ENCODE assay signal across 8 mouse cellular contexts in the genomic region with DNA sequence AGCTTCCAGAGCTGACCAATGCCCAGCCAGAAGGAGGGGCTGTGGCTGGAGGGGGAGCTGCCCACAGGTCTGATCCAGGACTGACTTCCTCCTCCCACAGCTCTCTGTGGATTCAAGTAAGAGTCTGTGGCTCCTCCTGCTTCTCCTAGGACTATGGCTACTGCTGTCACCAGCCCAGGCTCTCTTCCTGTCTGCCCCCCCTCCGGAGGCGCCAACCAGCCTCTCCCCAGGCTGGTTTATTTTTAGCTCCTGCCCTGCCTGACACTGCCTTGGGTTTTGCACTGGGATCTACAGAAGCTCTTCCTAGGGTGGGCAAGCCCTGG. TPM values are rescaled to one million over a fixed set of nuclear protein-coding genes. Genes with fewer than 3 reads are reported as not detected.
DNase-seq lines count a peak whose midpoint lies in the region; ATAC-seq and TF ChIP-seq lines count a peak whose summit lies in the region.

No protein-coding gene starts in this region.

- no peak overlapping the region for H3K4me3 ChIP-seq in embryonic facial prominence, embryonic 14.5 days (ENCODE audit: low read depth, low read length)
- H3K4me3 ChIP-seq in hindbrain, postnatal 0 days (ENCODE audit: low read length): no peak overlapping the region
- H3K4me3 ChIP-seq in liver, embryonic 14.5 days (ENCODE audit: insufficient read depth in 1 of 2, low read depth in 2 of 2, low read length in 2 of 2): no peak overlapping the region
- no peak overlapping the region for H3K4me3 ChIP-seq in stomach, embryonic 16.5 days (replicated peaks; ENCODE audit: low read length)
- H3K4me3 ChIP-seq in midbrain, embryonic 15.5 days: no peak overlapping the region

- no peak overlapping the region for H3K4me2 ChIP-seq in embryonic facial prominence, embryonic 14.5 days (ENCODE audit: low read depth, low read length)
- H3K4me2 ChIP-seq in hindbrain, postnatal 0 days (ENCODE audit: low read depth, low read length): no peak overlapping the region
- no peak overlapping the region for H3K4me2 ChIP-seq in liver, embryonic 14.5 days (ENCODE audit: low read depth)
- no peak overlapping the region for H3K4me2 ChIP-seq in stomach, embryonic 16.5 days (ENCODE audit: low read depth, low read length)
- H3K4me2 ChIP-seq in midbrain, embryonic 15.5 days: no peak overlapping the region

- H3K4me1 ChIP-seq in embryonic facial prominence, embryonic 14.5 days (ENCODE audit: control insufficient read depth, insufficient read depth, low read length): peaks cover 34% of the 10 kb centered on the region
- H3K4me1 ChIP-seq in hindbrain, postnatal 0 days (ENCODE audit: insufficient read depth, low read length): peaks cover 3% of the 10 kb centered on the region; the same call in 1 of the 2 replicates
- H3K4me1 ChIP-seq in liver, embryonic 14.5 days (replicated peaks; ENCODE audit: control insufficient read depth in 2 of 2, insufficient read depth in 2 of 2, low read length in 1 of 2): peaks cover 0 to 20% of the 10 kb centered on the region in 2 experiments; a peak in 2 of 4 replicates
- H3K4me1 ChIP-seq in stomach, embryonic 16.5 days (ENCODE audit: control insufficient read depth, insufficient read depth, low read length): peaks cover 29% of the 10 kb centered on the region
- peaks cover 4% of the 10 kb centered on the region; the same call in 1 of the 2 replicates for H3K4me1 ChIP-seq in midbrain, embryonic 15.5 days

- whole genome bisulfite sequencing in embryonic facial prominence, embryonic 14.5 days: 37% methylated on average over 2 of the region's 2 CpGs
- WGBS in hindbrain, postnatal 0 days: 75% methylated on average over 2 of the region's 2 CpGs
- WGBS in liver, embryonic 14.5 days (ENCODE audit: insufficient replicate concordance): 3% methylated on average over 2 of the region's 2 CpGs
- WGBS in stomach, embryonic 16.5 days: 21% methylated on average over 2 of the region's 2 CpGs
- WGBS in midbrain, embryonic 15.5 days: 91% methylated on average over 2 of the region's 2 CpGs

- H3K27ac ChIP-seq in embryonic facial prominence, embryonic 14.5 days (replicated peaks; ENCODE audit: low read depth, low read length): peak overlapping the region; percentile 54
- no peak overlapping the region for H3K27ac ChIP-seq in hindbrain, postnatal 0 days
- no peak overlapping the region for H3K27ac ChIP-seq in liver, embryonic 14.5 days
- H3K27ac ChIP-seq in stomach, embryonic 16.5 days (ENCODE audit: low read length): peak overlapping the region; percentile 80
- no peak overlapping the region for H3K27ac ChIP-seq in midbrain, embryonic 15.5 days

- H3K27me3 ChIP-seq in embryonic facial prominence, embryonic 14.5 days (replicated peaks; ENCODE audit: control insufficient read depth, insufficient read depth, low read length): no peaks in the 10 kb centered on the region
- no peaks in the 10 kb centered on the region for H3K27me3 ChIP-seq in hindbrain, postnatal 0 days (ENCODE audit: insufficient read depth, low read length)
- H3K27me3 ChIP-seq in liver, embryonic 14.5 days (ENCODE audit: control insufficient read depth, insufficient read depth, low read length): no peaks in the 10 kb centered on the region
- H3K27me3 ChIP-seq in stomach, embryonic 16.5 days (ENCODE audit: control insufficient read depth, insufficient read depth, low read length): no peaks in the 10 kb centered on the region
- H3K27me3 ChIP-seq in midbrain, embryonic 15.5 days (replicated peaks): no peaks in the 10 kb centered on the region

- peak; percentile 54 for ATAC-seq in embryonic facial prominence, embryonic 14.5 days (ENCODE audit: low read depth)
- peak; percentile 22; the same call in 1 of the 2 replicates for ATAC-seq in hindbrain, postnatal 0 days
- peak; percentile 68; the same call in 1 of the 2 replicates for ATAC-seq in liver, embryonic 14.5 days (ENCODE audit: insufficient read depth)
- peak; percentile 81 for ATAC-seq in stomach, embryonic 16.5 days (ENCODE audit: insufficient read depth, low FRiP score)
- no peak; the same call in 1 of the 2 replicates for ATAC-seq in midbrain, embryonic 15.5 days (replicated peaks)

- DNase-seq in embryo, embryonic 10 days (ENCODE audit: low spot score): peak; percentile 16
- no peak for DNase-seq in embryo, embryonic 10.5 days (ENCODE audit: low spot score)
- DNase-seq in embryonic facial prominence, embryonic 14.5 days (ENCODE audit: low spot score): peak; percentile 71
- DNase-seq in hindbrain, postnatal 0 days (ENCODE audit: low spot score): no peak
- DNase-seq in liver, embryonic 14.5 days (ENCODE audit: low read depth in 3 of 3, low spot score in 3 of 3): no peak
- no peak for DNase-seq in thymus, postnatal 25 days

- no peaks in the 10 kb centered on the region for H3K9me3 ChIP-seq in embryonic facial prominence, embryonic 14.5 days (ENCODE audit: control insufficient read depth, low read length)
- H3K9me3 ChIP-seq in hindbrain, postnatal 0 days (ENCODE audit: low read length): no peaks in the 10 kb centered on the region
- no peaks in the 10 kb centered on the region for H3K9me3 ChIP-seq in liver, embryonic 14.5 days (ENCODE audit: control insufficient read depth, low read length)
- H3K9me3 ChIP-seq in stomach, embryonic 16.5 days (replicated peaks; ENCODE audit: control insufficient read depth, low read length): no peaks in the 10 kb centered on the region
- no peaks in the 10 kb centered on the region for H3K9me3 ChIP-seq in midbrain, embryonic 15.5 days

- no peak overlapping the region for H3K9ac ChIP-seq in embryonic facial prominence, embryonic 14.5 days (ENCODE audit: low read depth, low read length)
- H3K9ac ChIP-seq in hindbrain, postnatal 0 days (replicated peaks; ENCODE audit: low read length): no peak overlapping the region
- no peak overlapping the region for H3K9ac ChIP-seq in liver, embryonic 14.5 days (replicated peaks)
- H3K9ac ChIP-seq in stomach, embryonic 16.5 days (ENCODE audit: low read length): no peak overlapping the region
- no peak overlapping the region for H3K9ac ChIP-seq in midbrain, embryonic 15.5 days

- no peak for TF ChIP-seq EP300 in liver, embryonic 14.5 days (IDR thresholded peaks at IDR 0.05; ENCODE audit: low read depth)

- H3K36me3 ChIP-seq in embryonic facial prominence, embryonic 14.5 days (ENCODE audit: control insufficient read depth, insufficient read depth, low read length): 0 out of 2 replicates have a peak, but pooled peaks cover 8% of the 10 kb centered on the region
- H3K36me3 ChIP-seq in hindbrain, postnatal 0 days (ENCODE audit: insufficient read depth, low read length): no peaks in the 10 kb centered on the region
- no peaks in the 10 kb centered on the region for H3K36me3 ChIP-seq in liver, embryonic 14.5 days (replicated peaks; ENCODE audit: control insufficient read depth, insufficient read depth, low read depth)
- H3K36me3 ChIP-seq in stomach, embryonic 16.5 days (ENCODE audit: control insufficient read depth, insufficient read depth, low read length): no peaks in the 10 kb centered on the region
- no peaks in the 10 kb centered on the region for H3K36me3 ChIP-seq in midbrain, embryonic 15.5 days (replicated peaks)

- no peak for TF ChIP-seq CTCF in hindbrain, postnatal 0 days (IDR thresholded peaks at IDR 0.05; ENCODE audit: low read depth)
- no peak for TF ChIP-seq CTCF in liver, embryonic 14.5 days (IDR thresholded peaks at IDR 0.05; ENCODE audit: low read depth)

RNA-seq across cellular contexts. Expression of a gene that starts 25.1 kb away (rescaled TPM):
- 11.0 and 11.6 TPM in 2 replicates for polyA plus RNA-seq in embryonic facial prominence, embryonic 14.5 days (2014; fragmentation: Nextera tagmentation; extraction: Ambion mirVana)
- total RNA-seq in hindbrain, postnatal 0 days (2014; rRNA removed): 6.6 and 6.7 TPM in 2 replicates
- 4.0 and 4.8 TPM in 2 replicates for polyA plus RNA-seq in hindbrain, postnatal 0 days (2015; fragmentation: Nextera tagmentation; extraction: Ambion mirVana)
- polyA plus RNA-seq in liver, embryonic 14.5 days (2012; rRNA removed): 1.00 and 1.0 TPM in 2 replicates
- 1.3 and 1.4 TPM in 2 replicates for polyA plus RNA-seq in liver, embryonic 14.5 days (2014; fragmentation: Nextera tagmentation; extraction: Ambion mirVana)
- 16.3 and 19.8 TPM in 2 replicates for polyA plus RNA-seq in stomach, embryonic 16.5 days (2015; fragmentation: Nextera tagmentation; extraction: Ambion mirVana)
- 5.2 and 5.3 TPM in 2 replicates for polyA plus RNA-seq in midbrain, embryonic 15.5 days (2015; fragmentation: Nextera tagmentation; extraction: Ambion mirVana)

Comparison
In these comparisons a context has a peak if more than half of its experiments do, and no peak if none do; other contexts are left out.
1. DNase-seq: peak in embryo, embryonic 10 days (single experiment) and embryonic facial prominence, embryonic 14.5 days (single experiment); none in embryo, embryonic 10.5 days (single experiment), hindbrain, postnatal 0 days (single experiment), liver, embryonic 14.5 days (0 of 3) and thymus, postnatal 25 days (single experiment).
2. H3K27ac ChIP-seq: peak in embryonic facial prominence, embryonic 14.5 days (single experiment) and stomach, embryonic 16.5 days (single experiment); none in hindbrain, postnatal 0 days (single experiment), liver, embryonic 14.5 days (single experiment) and midbrain, embryonic 15.5 days (single experiment).